Mouse (Mus musculus) intestine, embryonic 14.5 days (tissue): ENCODE measurements around the gene Vmn2r8. TPM values are rescaled to one million over a fixed set of nuclear protein-coding genes. Genes with fewer than 3 reads are reported as not detected.

Experiments used
- polyA plus RNA-seq: library from polyadenylated mRNA; unstranded; fragments of >200 nt; fragmentation: Nextera tagmentation; extraction: Ambion mirVana; gene quantifications from 2 replicates; pipeline ENCODE4 v1.2.1, GENCODE M21; 2014

Gene Vmn2r8
- polyA plus RNA-seq, 1 experiment from 2014 or later = not detected

Other genes with a start within 250 kb of the Vmn2r8 start
- 62.9 and 65.5 TPM in 2 replicates for gene Gak, start 179.1 kb downstream of the Vmn2r8 start, polyA plus RNA-seq
- gene Tmem175, start 179.1 kb downstream of the Vmn2r8 start, polyA plus RNA-seq = 27.5 and 28.0 TPM in 2 replicates
- 13.4 and 15.2 TPM in 2 replicates for gene Idua, start 148.5 kb downstream of the Vmn2r8 start, polyA plus RNA-seq
- 8.0 and 10.1 TPM in 2 replicates for gene Dgkq, start 139.2 kb downstream of the Vmn2r8 start, polyA plus RNA-seq
- gene Slc26a1, start 133.3 kb downstream of the Vmn2r8 start, polyA plus RNA-seq = 1.1 and 1.2 TPM in 2 replicates
- gene Fgfrl1, start 116.5 kb downstream of the Vmn2r8 start, polyA plus RNA-seq = 17.9 and 26.6 TPM in 2 replicates
- not detected in 2 replicates for gene Rnf212, start 33.9 kb downstream of the Vmn2r8 start, polyA plus RNA-seq
- not detected in 2 replicates for gene Tmed11, start 13.5 kb downstream of the Vmn2r8 start, polyA plus RNA-seq
- gene Vmn2r9, start 43.8 kb upstream of the Vmn2r8 start, polyA plus RNA-seq = not detected in 2 replicates
- gene Vmn2r10, start 197.7 kb upstream of the Vmn2r8 start, polyA plus RNA-seq = not detected in 2 replicates